Mouse (Mus musculus): ENCODE results near the gene Ltbr.
A peak's percentile ranks its signal among the peaks of the same experiment; 100 is the strongest.

The Ltbr gene

DNA sequence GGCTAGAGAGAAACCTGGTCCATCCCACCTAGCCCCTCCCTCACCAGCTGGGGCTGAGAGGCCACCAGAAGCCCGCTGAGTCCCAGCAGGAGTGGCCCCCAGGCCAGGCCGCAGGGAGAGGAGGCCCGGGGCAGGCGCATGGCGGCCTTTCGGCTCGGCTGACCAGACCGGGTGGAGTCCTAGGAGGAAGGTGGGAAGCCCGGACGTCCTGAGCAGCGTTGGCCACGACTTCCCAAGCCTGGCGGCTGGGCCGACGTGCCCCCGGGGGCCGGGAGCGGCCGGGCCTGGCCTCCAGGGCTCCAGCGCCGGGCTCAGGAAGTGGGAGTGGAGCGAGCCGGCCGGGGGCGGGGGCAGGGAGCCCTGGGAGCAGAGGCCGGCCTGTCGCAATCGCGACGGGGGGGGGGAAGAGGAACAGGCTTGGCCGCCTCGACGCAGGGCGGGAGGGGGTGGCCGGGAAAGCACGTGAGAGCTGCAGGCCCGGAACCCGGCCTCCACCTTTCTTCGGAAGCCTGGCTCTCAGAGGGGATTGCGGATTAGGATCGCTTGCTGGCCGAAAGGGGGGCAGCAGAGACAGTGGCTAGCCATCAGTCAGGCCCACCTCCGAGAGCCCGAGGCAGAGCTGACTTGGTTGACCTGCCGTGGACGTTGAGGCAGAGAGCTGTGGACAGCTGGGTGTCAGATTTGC is at the start of gene Ltbr:
TSS of gene Ltbr (minus strand) at position 340 of the 685 bp plus-strand sequence.
- peak; percentile 79 for DNase-seq (ENCODE audit: low spot score)

- DNase-seq (ENCODE audit: low spot score): no peak
These were observed 49.3 kb upstream of the Ltbr start for GRCm38 (mm10) chr6:125363021-125363420.

GRCm38 (mm10) chr6:125361467-125362291 is 48.0 kb upstream of the Ltbr start:
- no peak for DNase-seq (ENCODE audit: low spot score)

DNA sequence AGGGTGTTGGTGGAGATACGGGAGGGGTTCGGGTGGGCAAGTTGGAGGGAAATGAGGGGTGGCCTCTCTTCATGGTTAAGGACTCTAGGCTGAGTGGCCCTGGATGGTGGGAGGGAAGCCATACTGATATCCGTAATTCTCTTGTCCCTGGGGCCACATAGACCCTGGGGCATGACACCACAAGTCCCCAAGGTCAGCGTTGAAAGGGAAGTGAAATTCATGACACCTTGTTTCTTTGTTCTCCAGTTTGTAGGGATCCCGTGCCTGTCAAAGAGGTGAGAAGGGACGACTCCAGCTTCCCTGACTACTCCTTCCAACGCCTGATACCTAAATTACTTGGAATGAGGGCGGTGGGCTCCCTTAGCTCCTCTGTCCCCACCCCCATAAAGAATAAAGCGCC is 47.2 kb upstream of the Ltbr start:
- no peak for DNase-seq (ENCODE audit: low spot score)

DNA sequence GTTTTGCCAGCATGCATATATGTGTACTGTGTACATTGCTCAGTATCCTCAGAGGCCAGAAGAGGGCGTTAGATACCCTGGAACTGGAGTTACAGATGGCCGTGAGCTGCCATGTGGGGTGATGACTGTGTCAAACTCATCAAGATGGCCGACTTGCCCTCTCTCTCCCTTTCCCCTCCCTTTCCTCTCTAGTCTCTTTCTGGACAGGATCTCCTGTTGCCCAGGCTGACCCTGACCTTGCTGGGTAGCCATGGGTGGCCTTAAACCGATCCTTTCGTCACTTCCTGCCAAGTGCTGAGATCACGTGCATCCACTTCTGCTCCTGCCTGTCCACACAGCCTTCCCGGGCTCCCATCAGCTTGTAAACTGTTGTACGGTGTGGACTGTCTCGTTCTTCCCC is 46.3 kb upstream of the Ltbr start:
- DNase-seq (ENCODE audit: low spot score): no peak

DNA sequence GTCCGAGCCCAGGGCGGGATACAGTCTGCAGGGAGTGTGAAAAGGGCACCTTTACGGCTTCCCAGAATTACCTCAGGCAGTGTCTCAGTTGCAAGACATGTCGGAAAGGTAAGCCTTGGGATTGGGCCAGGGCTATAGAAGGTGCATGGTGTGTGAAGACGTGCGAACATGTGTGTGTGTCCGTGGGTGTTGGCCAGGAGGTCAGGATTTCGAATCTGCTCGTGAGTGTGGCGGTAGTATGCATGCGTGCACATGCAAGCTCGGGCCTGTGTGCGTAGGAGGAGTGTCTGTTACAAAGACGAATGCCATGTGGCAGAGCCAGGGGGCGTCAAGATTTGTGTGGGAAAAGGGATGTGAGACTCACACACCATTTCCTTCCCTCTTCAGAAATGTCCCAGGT is 43.6 kb upstream of the Ltbr start:
- DNase-seq (ENCODE audit: low spot score): no peak

GRCm38 (mm10) chr6:125356264-125356663 is 42.6 kb upstream of the Ltbr start:
- no peak for DNase-seq (ENCODE audit: low spot score)

GRCm38 (mm10) chr6:125355197-125355741 is 41.6 kb upstream of the Ltbr start:
- no peak for DNase-seq (ENCODE audit: low spot score)

DNA sequence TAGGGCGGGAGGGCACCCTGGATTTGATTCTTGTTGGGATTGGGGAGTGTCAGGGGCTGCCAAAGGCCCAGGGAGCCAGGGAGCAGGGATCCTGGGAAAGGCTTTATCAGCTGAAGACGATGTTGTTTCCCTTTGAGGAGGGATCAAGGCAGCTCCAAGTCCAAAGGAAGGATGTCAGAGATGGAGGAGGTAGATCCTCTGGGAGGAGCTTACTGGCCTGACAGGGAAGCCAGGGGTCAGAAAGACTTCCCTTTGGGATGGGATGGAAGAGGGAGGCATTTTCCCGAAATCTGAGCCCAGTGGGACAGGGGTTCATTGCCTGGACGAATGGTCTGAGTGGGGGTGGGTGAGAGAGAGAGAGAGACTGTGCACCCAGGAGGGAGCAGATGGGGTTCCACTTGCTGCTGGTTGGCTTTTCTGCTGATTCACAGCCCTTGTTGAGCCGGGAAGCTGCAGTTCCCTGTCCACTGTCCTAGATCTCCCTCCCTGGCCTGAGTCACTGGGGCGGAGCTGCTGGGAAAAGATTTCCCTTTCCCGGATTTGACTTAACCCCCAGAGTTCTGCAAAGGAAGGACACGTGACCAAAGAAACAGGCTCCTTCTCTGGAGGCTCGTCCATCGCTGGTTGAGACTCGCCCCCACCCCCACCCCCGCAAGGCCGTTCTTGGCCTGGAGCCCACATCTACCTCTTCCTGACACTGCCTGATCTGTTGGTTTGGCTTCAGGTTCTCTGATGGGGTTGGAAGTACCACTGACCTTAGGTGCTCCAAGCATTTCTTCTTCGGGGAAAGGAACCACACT is 40.9 kb upstream of the Ltbr start:
- peak; percentile 57 for DNase-seq (ENCODE audit: low spot score)

DNA sequence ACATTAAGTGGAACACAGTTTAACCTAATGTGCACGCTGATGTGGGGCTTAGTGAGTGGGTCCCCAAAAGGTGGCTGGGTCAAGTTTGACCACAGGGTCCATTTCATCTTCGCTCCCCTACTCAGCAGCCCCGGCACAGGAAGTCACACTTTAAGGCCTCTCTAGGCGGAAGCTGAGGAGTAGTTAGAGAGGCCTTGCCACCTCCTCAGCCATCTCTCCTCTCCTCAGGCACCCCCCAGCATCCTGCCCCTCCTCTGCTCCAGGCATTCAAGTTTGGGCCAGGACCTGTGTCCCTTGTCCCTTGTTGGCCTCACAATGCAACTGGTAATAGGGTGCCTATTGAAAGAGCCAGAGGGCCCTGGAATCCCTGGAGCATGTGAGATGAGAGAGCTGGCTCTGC is 40.0 kb upstream of the Ltbr start:
- no peak for DNase-seq (ENCODE audit: low spot score)

GRCm38 (mm10) chr6:125353221-125353620 is 39.5 kb upstream of the Ltbr start:
- DNase-seq (ENCODE audit: low spot score): no peak

GRCm38 (mm10) chr6:125352811-125353210 is 39.1 kb upstream of the Ltbr start:
- no peak for DNase-seq (ENCODE audit: low spot score)

- DNase-seq (ENCODE audit: low spot score): no peak
These were observed 38.3 kb upstream of the Ltbr start for GRCm38 (mm10) chr6:125352046-125352384.

- peak; percentile 68 for DNase-seq (ENCODE audit: low spot score)
These were observed 37.8 kb upstream of the Ltbr start for GRCm38 (mm10) chr6:125351368-125352045.

GRCm38 (mm10) chr6:125350995-125351324 is 37.3 kb upstream of the Ltbr start:
- DNase-seq (ENCODE audit: low spot score): no peak

DNA sequence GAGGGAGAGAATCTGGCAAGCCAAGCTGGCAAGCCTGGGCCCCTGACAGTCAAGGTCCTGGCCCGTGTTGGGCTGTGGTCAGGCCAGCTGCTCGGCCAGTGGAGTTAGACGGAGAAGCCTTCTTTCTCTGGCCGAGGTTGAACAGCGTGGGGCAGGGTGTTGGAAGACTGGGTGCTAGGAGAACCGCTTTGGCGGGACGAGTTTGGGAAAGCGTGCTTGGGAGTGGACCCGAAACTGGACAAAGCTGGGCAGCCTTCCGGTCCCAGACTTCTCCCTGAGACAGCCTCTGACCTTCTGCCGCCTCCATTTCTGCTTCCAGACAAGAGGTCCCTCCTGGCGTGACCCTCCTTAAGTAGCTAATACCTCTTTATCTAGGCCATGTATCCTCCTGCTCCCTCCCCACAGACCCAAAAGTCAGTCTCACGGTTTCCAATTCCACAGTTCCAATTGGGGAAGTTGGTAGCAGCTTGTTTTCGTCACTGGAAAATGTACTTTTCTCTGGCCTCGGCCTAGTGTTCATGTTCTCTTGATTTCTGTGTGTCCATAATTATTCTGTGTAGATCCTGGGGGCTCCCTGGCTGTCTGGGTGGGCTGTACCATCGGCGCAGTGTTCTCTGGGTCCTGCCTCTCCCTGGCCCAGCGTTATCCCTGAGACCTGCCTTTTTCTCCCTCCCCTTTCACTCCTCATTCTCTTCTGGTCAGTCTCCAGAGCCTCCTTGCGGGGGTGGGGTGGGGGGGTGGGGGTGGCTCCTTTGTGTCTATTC is 36.7 kb upstream of the Ltbr start:
- no peak for DNase-seq (ENCODE audit: low spot score)

DNA sequence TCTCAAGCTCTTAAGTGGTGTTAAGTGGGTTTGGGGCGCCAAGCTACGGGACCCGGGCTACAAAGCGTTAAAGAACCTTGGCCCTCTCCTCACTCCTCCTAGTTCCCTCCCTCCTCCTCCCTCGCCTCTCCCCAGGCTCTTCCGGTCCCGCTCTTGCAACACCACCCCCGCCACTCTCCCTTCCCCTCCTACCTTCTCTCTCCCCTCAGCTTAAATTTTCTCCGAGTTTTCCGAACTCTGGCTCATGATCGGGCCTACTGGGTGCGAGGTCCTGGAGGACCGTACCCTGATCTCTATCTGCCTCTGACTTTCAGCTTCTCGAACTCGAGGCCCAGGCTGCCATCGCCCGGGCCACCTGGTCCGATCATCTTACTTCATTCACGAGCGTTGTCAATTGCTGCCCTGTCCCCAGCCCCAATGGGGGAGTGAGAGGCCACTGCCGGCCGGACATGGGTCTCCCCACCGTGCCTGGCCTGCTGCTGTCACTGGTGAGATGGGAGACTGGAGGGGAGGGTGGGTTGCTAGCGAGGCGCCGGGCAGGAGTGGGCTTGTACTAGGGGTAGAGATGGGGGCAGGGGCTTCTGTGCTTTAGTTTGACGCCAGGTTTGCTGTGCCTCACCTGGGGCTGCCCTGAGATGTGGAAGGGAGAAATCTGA is 36.0 kb upstream of the Ltbr start:
- peak; percentile 69 for DNase-seq (ENCODE audit: low spot score)

DNA sequence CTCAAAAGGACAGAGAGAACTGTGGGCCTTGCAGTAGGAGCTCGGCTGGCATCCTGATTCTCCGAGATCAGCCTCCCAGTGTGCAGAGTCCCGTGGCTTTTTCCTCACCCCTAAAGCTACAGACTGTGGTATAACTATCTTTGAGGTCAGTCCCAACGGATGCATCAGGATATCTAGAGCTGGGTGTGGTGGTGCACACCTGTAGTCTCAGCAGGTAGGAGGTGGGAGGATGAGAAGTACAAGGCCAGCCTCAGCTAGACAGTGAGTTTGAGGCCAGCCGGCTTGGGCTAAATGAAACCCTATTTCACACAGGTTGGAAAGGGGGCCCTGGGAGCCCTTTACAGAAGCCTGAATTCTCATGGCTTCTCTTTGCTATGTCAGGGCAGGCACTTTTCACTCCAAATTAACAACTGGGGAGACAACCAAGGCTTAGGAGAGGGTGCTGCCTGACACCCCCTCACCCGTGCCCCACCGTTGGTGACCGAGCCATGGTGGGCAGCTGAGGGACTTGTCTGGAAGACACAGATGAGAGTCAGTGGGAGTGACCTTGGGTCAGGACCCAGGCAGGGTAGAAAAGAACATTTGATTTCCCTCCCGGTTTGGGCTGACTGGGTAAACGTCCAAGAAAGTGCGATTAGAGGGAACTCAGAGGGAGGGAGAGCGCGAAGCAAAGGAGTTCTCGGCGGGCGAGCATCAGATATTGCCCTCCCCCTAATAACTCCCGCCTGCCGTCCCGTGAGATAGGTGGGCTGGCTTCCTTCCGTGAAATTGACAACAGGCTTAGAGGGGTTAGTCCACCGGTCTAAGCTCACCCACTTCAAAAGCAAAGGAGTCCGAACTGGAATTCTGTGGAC is 35.3 kb upstream of the Ltbr start, which contains the start of gene Tnfrsf1a:
TSS of gene Tnfrsf1a (plus strand) at position 642 of the 854 bp plus-strand sequence.
- no peak for DNase-seq (ENCODE audit: low spot score)

DNA sequence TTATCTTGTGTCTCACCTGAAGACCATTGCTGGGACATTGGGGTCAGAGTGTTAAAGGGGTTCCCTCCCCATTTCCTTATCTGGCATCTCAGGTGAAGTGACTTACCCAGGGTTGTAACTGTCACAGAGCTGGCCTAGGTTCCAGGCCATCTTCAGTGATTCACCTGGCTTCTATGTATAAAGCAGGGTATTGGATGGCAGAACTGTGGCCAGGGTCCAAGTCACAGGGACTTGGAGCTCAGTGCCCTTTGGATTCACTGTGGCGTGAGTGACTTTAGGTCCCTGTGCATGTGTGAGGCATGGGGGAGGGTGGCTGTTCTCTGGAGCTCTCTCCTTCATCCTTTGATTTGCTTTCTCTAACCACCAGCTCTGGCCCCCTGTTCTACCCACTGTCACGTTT is 32.3 kb upstream of the Ltbr start:
- no peak for DNase-seq (ENCODE audit: low spot score)

DNA sequence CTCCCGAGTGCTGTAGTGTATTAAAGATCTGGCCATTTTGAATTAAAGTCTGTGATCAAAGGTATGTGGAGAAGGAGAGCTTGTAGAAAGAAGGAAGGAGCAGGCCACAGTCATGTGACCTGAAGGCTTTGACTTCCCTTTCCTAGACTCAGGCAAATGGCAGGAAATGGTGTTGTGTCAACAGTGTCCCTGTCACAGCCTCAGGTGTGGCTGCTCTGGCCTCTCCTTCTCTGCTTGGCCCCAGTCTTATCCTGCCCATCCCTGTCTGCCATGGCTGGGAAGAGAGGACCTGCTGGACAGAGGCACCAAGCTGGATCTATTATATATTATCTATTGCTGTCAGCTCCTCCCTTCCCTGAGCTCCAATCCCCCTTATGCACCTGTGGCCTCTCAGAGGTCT is 31.9 kb upstream of the Ltbr start:
- DNase-seq (ENCODE audit: low spot score): no peak
